Mouse (Mus musculus) embryonic facial prominence, embryonic 11.5 days (tissue): ENCODE measurements at regions not wholly inside any gene's neighbourhood (a gene's known extent, or its start where the extent isn't known, plus 50 kb on each side); places are given as distances from the start of the nearest gene placed in this dataset.

Source experiments
- ATAC-seq: fragments of 200-750 bp; cut with Nextera tagmentation; replicated peaks from 2 replicates; pipeline ENCODE4 v1.8.0; 2017; ENCODE audit warnings: low read depth; ENCODE audit not compliant: insufficient number of reproducible peaks, low FRiP score, low TSS enrichment
- DNase-seq: peaks from one replicate; pipeline ENCODE4 v3.0.0-alpha.2; 2015; ENCODE audit warnings: low spot score
- H3K27ac ChIP-seq: fragments of 300-500 bp; sonication (generic); replicated peaks from 2 replicates; pipeline ENCODE4 v1.5.1; 2014; ENCODE audit warnings: mild to moderate bottlenecking, low read depth, low read length, control low read depth
- H3K27me3 ChIP-seq: fragments of 300-500 bp; sonication (generic); 2 replicates; pipeline ENCODE4 v1.6.1; 2014; ENCODE audit warnings: mild to moderate bottlenecking, low read length, moderate library complexity, mixed read lengths; ENCODE audit not compliant: control insufficient read depth, insufficient read depth
- H3K36me3 ChIP-seq: fragments of 300-500 bp; sonication (generic); replicated peaks from 2 replicates; pipeline ENCODE4 v1.6.1; 2014; ENCODE audit warnings: low read depth, mild to moderate bottlenecking, low read length, moderate library complexity, mixed read lengths; ENCODE audit not compliant: control insufficient read depth, insufficient read depth
- H3K4me1 ChIP-seq: fragments of 300-500 bp; sonication (generic); 2 replicates; pipeline ENCODE4 v1.6.1; 2014; ENCODE audit warnings: low read length, mixed read lengths; ENCODE audit not compliant: control insufficient read depth, insufficient read depth
- H3K4me2 ChIP-seq: fragments of 300-500 bp; sonication (generic); 2 replicates; pipeline ENCODE4 v1.6.1; 2014; ENCODE audit warnings: low read depth, mild to moderate bottlenecking, control low read depth, low read length, moderate library complexity
- H3K4me3 ChIP-seq: fragments of 300-500 bp; sonication (generic); 2 replicates; pipeline ENCODE4 v1.5.1; 2014; ENCODE audit warnings: low read depth, low read length, control low read depth
- H3K9ac ChIP-seq: fragments of 300-500 bp; sonication (generic); replicated peaks from 2 replicates; pipeline ENCODE4 v1.6.1; 2014; ENCODE audit warnings: mild to moderate bottlenecking, control low read depth, low read length
- H3K9me3 ChIP-seq: fragments of 300-500 bp; sonication (generic); replicated peaks from 2 replicates; pipeline ENCODE4 v1.6.1; 2016; ENCODE audit warnings: mild to moderate bottlenecking, low read length, inconsistent platforms, mixed read lengths; ENCODE audit not compliant: control insufficient read depth
- WGBS: fragments of 180-500 bp; shearing (Covaris S2); extraction: QIAGEN DNeasy Blood & Tissue Kit; methylation state at CpG from one replicate; pipeline ENCODE4 v1.1.7; 2014; 5-methylcytosine and 5-hydroxymethylcytosine counted together

DNA sequence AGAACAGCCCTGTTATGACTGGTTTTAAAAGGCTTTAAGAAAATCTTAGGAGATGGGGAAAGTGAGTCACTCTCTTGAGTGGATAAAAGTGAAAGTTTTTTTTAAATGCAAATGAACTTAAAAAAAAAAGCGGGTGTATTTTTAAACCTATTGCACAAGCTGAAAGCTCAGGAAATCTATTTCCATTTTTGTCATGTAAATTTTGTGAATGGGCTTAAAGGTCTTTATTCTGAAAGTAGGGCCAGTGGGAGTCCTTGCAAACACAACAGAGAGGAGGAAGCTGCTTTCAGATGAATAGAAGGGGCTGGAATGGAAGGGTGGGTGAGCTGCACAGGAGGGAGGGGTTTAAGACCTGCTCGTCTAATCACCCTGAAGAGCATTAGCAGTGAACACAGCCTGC is 62.9 kb downstream of the Fam84a start:
- Histone ChIP-seq H3K9ac (no peak overlapping the region), H3K27ac (no peak overlapping the region), H3K4me1 (no peaks in the 10 kb centered on the region), H3K4me3 (no peak overlapping the region), H3K4me2 (no peak overlapping the region), H3K27me3 (no peaks in the 10 kb centered on the region), H3K9me3 (no peaks in the 10 kb centered on the region), H3K36me3 (no peaks in the 10 kb centered on the region)
- no peak; the same call in 1 of the 2 replicates for ATAC-seq
- DNase-seq, result peak; percentile 14
- WGBS, result 34% methylated on average over 2 of the region's 2 CpGs

DNA sequence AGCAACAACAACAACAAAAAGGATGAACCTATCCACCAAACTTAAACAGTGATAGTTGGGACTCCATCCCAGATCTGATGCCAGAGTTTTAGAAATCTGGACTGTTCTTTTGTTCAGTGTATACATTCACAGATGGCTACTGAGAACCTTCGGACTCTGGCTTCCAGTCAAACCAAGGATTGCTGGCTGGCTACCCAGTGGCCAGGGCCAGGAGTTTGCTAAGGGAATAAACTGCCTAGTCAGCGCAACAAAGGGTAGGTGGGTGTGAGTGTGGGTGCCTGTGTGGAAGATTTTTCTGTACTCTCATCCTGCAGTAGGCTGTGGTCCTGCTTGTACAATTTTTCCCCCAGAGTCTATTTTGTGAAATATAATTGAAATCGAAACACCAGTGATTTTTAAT is 69.1 kb downstream of the Fam84a start:
- no peaks in the 10 kb centered on the region for H3K4me1 ChIP-seq
- DNase-seq, result no peak
- no peak overlapping the region for H3K4me3 ChIP-seq
- H3K4me2 ChIP-seq, result no peak overlapping the region
- no peak overlapping the region for H3K9ac ChIP-seq
- 87% methylated on average over 3 of the region's 3 CpGs for WGBS
- H3K27ac ChIP-seq, result no peak overlapping the region
- H3K36me3 ChIP-seq, result no peaks in the 10 kb centered on the region
- no peak for ATAC-seq
- no peaks in the 10 kb centered on the region for H3K9me3 ChIP-seq
- no peaks in the 10 kb centered on the region for H3K27me3 ChIP-seq

- DNase-seq, result no peak
- no peak overlapping the region for H3K4me3 ChIP-seq
- H3K9me3 ChIP-seq, result no peaks in the 10 kb centered on the region
- no peaks in the 10 kb centered on the region for H3K4me1 ChIP-seq
- H3K27ac ChIP-seq, result no peak overlapping the region
- no peak overlapping the region for H3K4me2 ChIP-seq
- 70% methylated on average over 1 of the region's 1 CpGs for WGBS
- H3K36me3 ChIP-seq, result no peaks in the 10 kb centered on the region
- no peaks in the 10 kb centered on the region for H3K27me3 ChIP-seq
- H3K9ac ChIP-seq, result no peak overlapping the region
- ATAC-seq, result no peak
These were observed 72.0 kb downstream of the Fam84a start for GRCm38 (mm10) chr12:14079892-14080291.

DNA sequence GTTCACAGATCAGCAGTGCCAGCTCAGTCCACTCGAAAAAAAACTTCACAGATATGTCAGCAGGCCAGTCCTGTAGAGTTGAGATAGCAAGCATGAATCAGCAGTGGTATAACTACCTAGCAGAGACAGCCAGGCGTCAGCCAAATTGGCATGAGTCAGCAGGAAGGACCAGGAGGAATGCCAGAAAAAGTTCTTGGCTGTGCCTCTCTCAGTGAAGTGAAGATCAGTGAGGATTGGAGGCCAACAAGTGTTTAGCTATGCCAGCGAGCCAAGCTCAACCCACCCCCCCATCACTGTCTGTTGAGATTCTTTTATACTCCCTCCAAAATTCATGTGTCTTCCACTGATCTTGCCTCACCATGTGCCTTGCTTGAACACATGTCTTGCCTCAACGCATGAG is 82.8 kb downstream of the Fam84a start:
- DNase-seq, result no peak
- Histone ChIP-seq H3K4me3 (no peak overlapping the region), H3K27ac (no peak overlapping the region), H3K4me1 (no peaks in the 10 kb centered on the region), H3K9ac (no peak overlapping the region), H3K27me3 (no peaks in the 10 kb centered on the region), H3K4me2 (no peak overlapping the region), H3K36me3 (no peaks in the 10 kb centered on the region), H3K9me3 (no peaks in the 10 kb centered on the region)
- no peak for ATAC-seq
- 75% methylated on average over 4 of the region's 4 CpGs for WGBS

DNA sequence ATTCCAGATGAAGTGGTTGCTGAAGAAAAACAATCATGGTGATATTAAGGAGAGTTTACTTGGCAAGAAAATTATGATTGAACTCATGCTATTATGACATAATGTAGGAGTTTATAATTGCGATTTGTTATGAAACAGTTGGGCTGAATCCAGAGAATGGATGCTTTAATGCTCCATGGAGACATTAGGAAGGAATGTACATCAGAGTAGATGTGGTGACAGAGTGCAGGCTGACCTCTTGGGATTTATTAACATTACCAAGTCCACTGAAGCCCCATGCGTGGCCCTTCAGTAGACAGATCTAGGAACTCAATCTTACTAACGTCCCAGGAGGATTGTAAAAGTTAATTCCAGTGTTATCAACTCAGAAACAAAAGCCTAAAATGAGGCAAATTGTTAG is 86.5 kb downstream of the Fam84a start:
- H3K27ac ChIP-seq, result no peak overlapping the region
- no peak overlapping the region for H3K9ac ChIP-seq
- no peak overlapping the region for H3K4me2 ChIP-seq
- no peak for ATAC-seq
- no peaks in the 10 kb centered on the region for H3K4me1 ChIP-seq
- 85% methylated on average over 3 of the region's 3 CpGs for WGBS
- H3K9me3 ChIP-seq, result no peaks in the 10 kb centered on the region
- no peak overlapping the region for H3K4me3 ChIP-seq
- H3K27me3 ChIP-seq, result no peaks in the 10 kb centered on the region
- no peaks in the 10 kb centered on the region for H3K36me3 ChIP-seq
- no peak for DNase-seq

- DNase-seq, result no peak
- ATAC-seq, result no peak
- Histone ChIP-seq H3K4me1 (no peaks in the 10 kb centered on the region), H3K9ac (no peak overlapping the region), H3K4me3 (no peak overlapping the region), H3K4me2 (no peak overlapping the region), H3K27ac (no peak overlapping the region), H3K9me3 (no peaks in the 10 kb centered on the region), H3K27me3 (no peaks in the 10 kb centered on the region), H3K36me3 (no peaks in the 10 kb centered on the region)
- WGBS, result 80% methylated on average over 4 of the region's 4 CpGs
These were observed 88.6 kb downstream of the Fam84a start for GRCm38 (mm10) chr12:14063276-14063675.

DNA sequence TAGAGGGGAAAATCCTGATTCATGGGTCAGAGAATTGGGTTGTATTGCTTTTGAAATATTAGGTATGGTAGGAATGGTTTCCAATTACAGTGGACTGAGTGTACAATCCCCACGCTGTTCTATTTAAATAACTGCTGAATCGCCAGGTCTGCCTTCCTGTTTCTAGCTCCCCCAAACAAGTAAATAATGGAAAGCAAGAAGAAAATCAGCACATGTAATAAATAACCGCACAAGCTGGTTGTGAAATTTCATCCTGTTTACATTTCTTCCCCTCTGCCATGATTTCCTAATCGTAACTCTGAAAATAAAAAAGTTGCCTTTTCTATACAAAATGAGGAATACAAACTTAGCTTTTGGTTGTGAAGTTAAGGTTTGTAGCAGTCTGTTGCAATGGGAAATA is 95.7 kb downstream of the Fam84a start:
- no peak for DNase-seq
- Histone ChIP-seq H3K4me1 (no peaks in the 10 kb centered on the region), H3K36me3 (no peaks in the 10 kb centered on the region), H3K4me2 (no peak overlapping the region), H3K27me3 (no peaks in the 10 kb centered on the region), H3K9me3 (no peaks in the 10 kb centered on the region), H3K27ac (no peak overlapping the region), H3K9ac (no peak overlapping the region), H3K4me3 (no peak overlapping the region)
- WGBS, result 75% methylated on average over 4 of the region's 4 CpGs
- no peak for ATAC-seq

DNA sequence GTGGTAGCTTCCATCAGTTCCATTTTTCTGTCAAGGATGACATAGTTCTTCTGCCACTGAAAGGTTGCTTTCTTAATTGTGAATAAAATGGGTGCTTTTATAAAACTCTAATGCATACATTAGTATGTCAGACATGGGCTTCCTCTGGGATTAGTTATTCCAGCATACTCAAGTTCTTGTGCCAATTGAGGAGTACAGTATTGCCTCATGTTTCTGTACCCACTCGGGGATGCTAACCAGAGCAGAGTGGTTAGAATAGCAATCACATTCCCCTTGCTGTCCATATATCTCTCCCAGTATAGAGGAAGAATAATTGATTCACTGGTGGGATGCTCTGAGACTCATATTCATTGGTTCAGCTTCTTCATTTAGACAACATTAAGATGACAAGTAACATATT is 119.5 kb downstream of the Fam84a start:
- Histone ChIP-seq H3K9ac (no peak overlapping the region), H3K4me3 (no peak overlapping the region), H3K27ac (no peak overlapping the region), H3K4me2 (no peak overlapping the region), H3K36me3 (no peaks in the 10 kb centered on the region), H3K27me3 (no peaks in the 10 kb centered on the region), H3K4me1 (no peaks in the 10 kb centered on the region), H3K9me3 (no peaks in the 10 kb centered on the region)
- no peak for DNase-seq
- ATAC-seq, result no peak
- 81% methylated on average over 1 of the region's 1 CpGs for WGBS

GRCm38 (mm10) chr12:14015271-14015670 is 136.6 kb downstream of the Fam84a start:
- Histone ChIP-seq H3K4me2 (no peak overlapping the region), H3K27me3 (no peaks in the 10 kb centered on the region), H3K9ac (no peak overlapping the region), H3K27ac (no peak overlapping the region), H3K4me3 (no peak overlapping the region), H3K36me3 (no peaks in the 10 kb centered on the region), H3K4me1 (no peaks in the 10 kb centered on the region), H3K9me3 (no peaks in the 10 kb centered on the region)
- DNase-seq (no peak), ATAC-seq (no peak)
